Mouse (Mus musculus): ENCODE measurements around the gene Wdr13. TPM values are rescaled to one million over a fixed set of nuclear protein-coding genes. Genes with fewer than 3 reads are reported as not detected.
A peak's percentile ranks its signal among the peaks of the same experiment; 100 is the strongest.

Gene Wdr13
- polyA plus RNA-seq (2012; rRNA removed), result 90.6 and 127 TPM in 2 replicates
- 18.7 and 19.7 TPM in 2 replicates for polyA plus RNA-seq (2014; fragmentation: Nextera tagmentation; extraction: Ambion mirVana)

DNA sequence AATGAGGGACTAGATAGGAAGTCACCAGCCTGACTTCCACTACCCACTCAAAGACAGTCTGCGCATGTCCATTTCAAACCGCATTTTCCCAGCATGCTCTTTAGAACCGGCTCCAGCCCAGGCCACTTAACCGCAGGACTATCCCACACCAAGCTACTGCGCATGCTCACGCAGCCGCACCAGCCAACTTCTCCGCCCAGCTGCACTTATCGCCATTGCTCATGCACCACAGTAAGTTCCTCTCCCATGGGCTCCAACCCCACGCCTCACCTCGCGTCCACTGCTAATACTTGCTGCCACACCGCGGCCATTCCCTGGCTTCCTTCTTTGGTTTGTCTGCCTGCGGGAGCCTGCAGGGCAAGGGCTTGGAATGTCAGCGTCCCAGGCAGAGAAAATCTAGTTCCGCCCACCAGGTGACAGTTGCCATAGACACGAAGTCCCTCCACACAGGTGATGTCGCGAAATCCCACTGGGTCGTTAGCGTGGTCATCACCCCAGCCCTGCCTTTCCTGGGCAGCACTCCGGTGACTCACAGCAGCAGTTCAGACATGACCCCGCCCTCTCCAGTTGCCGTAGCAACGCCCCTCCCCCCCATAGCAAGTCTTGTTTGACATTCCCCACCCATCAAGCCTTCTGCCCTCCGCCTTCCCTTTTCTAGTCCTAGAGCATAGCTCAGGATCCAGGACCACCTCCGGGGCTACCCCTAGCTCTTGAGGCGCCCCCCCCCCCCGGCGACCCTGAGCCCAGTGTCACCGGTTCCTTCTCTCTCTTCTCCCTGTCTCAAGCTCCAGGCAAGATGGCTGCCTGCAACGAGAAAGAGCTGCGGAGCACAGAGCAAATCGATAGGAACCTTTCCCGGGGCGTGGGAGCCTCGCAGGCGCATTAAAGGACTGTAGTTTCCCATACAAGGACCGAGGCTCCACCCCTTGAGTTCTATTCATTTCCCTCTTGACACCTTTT, at the start of gene Wdr13:
Wdr13 (minus strand) TSS at position 876 of the 960 bp plus-strand sequence.
- Histone ChIP-seq H3K4me3 (replicated peaks; ENCODE audit: low read length) (peak within 1 kb of the TSS; percentile 52), H3K27ac (replicated peaks; ENCODE audit: low read depth, low read length) (peak within 1 kb of the TSS; percentile 83), H3K36me3 (ENCODE audit: control insufficient read depth, insufficient read depth, low read length) (0 out of 2 replicates have a peak, but pooled peaks cover 5% of the 10 kb centered on the region), H3K27me3 (ENCODE audit: control insufficient read depth, insufficient read depth, low read length) (no peaks in the 10 kb centered on the region), H3K9me3 (ENCODE audit: control insufficient read depth, low read length) (no peaks in the 10 kb centered on the region), H3K4me2 (replicated peaks; ENCODE audit: low read depth, low read length, severe bottlenecking) (peak within 1 kb of the TSS; percentile 53), H3K9ac (ENCODE audit: low read depth, low read length, severe bottlenecking) (peak within 1 kb of the TSS; percentile 51), H3K4me1 (ENCODE audit: control insufficient read depth, insufficient read depth, low read length) (no peaks in the 10 kb centered on the region)
- DNase-seq (ENCODE audit: low spot score) (peak; percentile 87), ATAC-seq (ENCODE audit: low FRiP score, low read depth) (peak; percentile 88)
- peak; percentile 22; the same call in 1 of the 2 replicates for TF ChIP-seq POLR2A (IDR thresholded peaks at IDR 0.05; ENCODE audit: borderline replicate concordance, extremely low read depth, insufficient read depth, insufficient read length)
- 18% methylated on average over 36 of the region's 40 CpGs for WGBS

DNA sequence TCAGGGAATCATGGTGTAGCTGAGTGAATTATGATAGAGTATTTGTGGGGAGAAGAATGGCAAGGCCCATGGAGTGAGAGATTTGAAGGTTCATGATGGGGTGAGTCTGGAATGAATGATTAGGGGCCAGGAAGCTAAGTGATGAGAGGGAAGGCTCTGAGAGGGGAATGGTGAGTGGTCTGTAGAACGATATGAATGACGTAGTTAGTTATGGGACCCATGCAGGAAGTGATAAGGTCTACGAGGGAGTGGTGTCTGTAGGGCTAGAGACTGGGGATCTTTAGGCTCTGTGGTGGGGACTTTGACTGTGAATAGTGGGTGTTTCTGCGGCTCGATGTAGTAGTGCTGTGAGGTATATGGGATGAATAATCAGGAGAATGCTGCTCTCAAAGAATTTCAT, 47.0 kb upstream of the Wdr13 start:
- H3K4me2 ChIP-seq (replicated peaks; ENCODE audit: low read depth, low read length, severe bottlenecking), result no peak overlapping the region
- H3K4me1 ChIP-seq (ENCODE audit: control insufficient read depth, insufficient read depth, low read length), result 0 out of 2 replicates have a peak, but pooled peaks cover 2% of the 10 kb centered on the region
- H3K9me3 ChIP-seq (ENCODE audit: control insufficient read depth, low read length), result no peaks in the 10 kb centered on the region
- no peak for TF ChIP-seq POLR2A (IDR thresholded peaks at IDR 0.05; ENCODE audit: borderline replicate concordance, extremely low read depth, insufficient read depth, insufficient read length)
- no peak for ATAC-seq (ENCODE audit: low FRiP score, low read depth)
- H3K4me3 ChIP-seq (replicated peaks; ENCODE audit: low read length), result no peak overlapping the region
- no peaks in the 10 kb centered on the region for H3K36me3 ChIP-seq (ENCODE audit: control insufficient read depth, insufficient read depth, low read length)
- no peak for DNase-seq (ENCODE audit: low spot score)
- WGBS, result 82% methylated on average over 5 of the region's 5 CpGs
- H3K9ac ChIP-seq (ENCODE audit: low read depth, low read length, severe bottlenecking), result no peak overlapping the region
- no peaks in the 10 kb centered on the region for H3K27me3 ChIP-seq (ENCODE audit: control insufficient read depth, insufficient read depth, low read length)
- no peak overlapping the region for H3K27ac ChIP-seq (replicated peaks; ENCODE audit: low read depth, low read length)

DNA sequence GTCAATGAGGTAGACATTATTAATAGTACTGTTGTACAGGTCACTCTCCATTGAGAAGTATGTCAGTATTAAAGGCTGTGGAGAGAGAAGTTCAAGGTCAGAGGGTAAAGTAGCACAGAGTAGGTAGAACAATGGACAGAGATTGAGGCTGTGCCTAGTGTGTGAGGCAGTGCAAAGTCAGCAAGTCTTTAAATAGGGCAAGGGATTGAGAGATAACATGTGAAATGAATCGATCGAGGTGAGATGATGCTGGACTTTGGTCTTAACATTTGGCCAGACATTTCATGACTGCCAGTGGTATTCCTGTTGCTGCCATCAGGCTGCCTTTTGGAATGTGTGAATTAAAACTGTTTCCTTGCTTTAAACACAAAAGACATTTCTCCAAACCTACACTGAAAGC, 46.2 kb upstream of the Wdr13 start:
- TF ChIP-seq POLR2A (IDR thresholded peaks at IDR 0.05; ENCODE audit: borderline replicate concordance, extremely low read depth, insufficient read depth, insufficient read length), result no peak
- Histone ChIP-seq H3K4me1 (ENCODE audit: control insufficient read depth, insufficient read depth, low read length) (0 out of 2 replicates have a peak, but pooled peaks cover 2% of the 10 kb centered on the region), H3K9me3 (ENCODE audit: control insufficient read depth, low read length) (no peaks in the 10 kb centered on the region), H3K27me3 (ENCODE audit: control insufficient read depth, insufficient read depth, low read length) (no peaks in the 10 kb centered on the region), H3K9ac (ENCODE audit: low read depth, low read length, severe bottlenecking) (no peak overlapping the region), H3K4me3 (replicated peaks; ENCODE audit: low read length) (no peak overlapping the region), H3K27ac (replicated peaks; ENCODE audit: low read depth, low read length) (no peak overlapping the region), H3K36me3 (ENCODE audit: control insufficient read depth, insufficient read depth, low read length) (no peaks in the 10 kb centered on the region), H3K4me2 (replicated peaks; ENCODE audit: low read depth, low read length, severe bottlenecking) (no peak overlapping the region)
- 95% methylated on average over 2 of the region's 2 CpGs for WGBS
- DNase-seq (ENCODE audit: low spot score), result no peak
- ATAC-seq (ENCODE audit: low FRiP score, low read depth), result no peak

DNA sequence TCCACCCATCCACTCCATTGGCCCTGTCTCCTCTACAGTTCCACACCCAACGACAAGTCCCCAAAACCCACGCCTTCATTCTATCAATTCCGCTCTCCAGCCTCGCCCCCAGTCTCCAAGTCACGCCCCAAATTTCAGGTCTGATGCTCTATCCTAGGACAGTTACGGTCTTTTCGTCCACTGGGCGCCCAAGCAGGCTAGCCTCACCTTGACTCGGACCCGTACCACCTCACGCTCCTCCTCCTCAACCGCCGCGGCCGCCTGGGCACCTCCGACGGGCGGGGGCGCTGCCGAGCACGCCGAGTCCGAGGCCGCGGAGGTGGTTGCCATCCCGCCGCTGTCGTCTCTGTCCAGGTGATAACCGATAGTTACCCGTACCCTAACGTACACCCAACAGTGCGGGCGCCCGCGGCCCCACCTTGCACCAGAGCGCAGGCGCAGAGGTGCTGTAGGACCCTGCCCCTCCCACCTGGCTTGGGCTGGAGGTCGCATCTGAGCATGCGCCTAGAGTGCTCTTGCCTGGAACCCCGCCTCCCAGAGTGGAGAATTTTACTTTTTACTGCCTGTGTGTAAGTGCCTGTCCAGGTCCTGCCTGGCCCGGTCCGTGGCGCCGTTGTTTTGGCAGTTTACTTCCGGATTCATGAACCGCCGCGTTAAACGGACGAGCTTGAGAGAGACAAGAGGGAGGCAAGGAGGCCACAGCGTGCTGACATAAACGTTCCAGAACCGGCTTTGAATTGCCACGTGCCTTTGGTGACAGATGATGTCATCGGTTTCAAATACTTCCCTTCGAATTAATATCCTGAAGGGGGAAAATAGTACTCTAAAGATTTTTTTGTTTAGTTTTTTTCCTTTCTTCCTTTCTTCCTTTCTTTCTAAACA, 43.1 kb upstream of the Wdr13 start, which contains the start of gene Tbc1d25:
Tbc1d25 (minus strand) TSS at position 678 of the 882 bp plus-strand sequence.
- ATAC-seq (ENCODE audit: low FRiP score, low read depth), result peak; percentile 96
- Histone ChIP-seq H3K9me3 (ENCODE audit: control insufficient read depth, low read length) (no peaks in the 10 kb centered on the region), H3K27ac (replicated peaks; ENCODE audit: low read depth, low read length) (peak within 1 kb of the TSS; percentile 61), H3K4me1 (ENCODE audit: control insufficient read depth, insufficient read depth, low read length) (0 out of 2 replicates have a peak, but pooled peaks cover 2% of the 10 kb centered on the region), H3K4me3 (replicated peaks; ENCODE audit: low read length) (peak within 1 kb of the TSS; percentile 58), H3K27me3 (ENCODE audit: control insufficient read depth, insufficient read depth, low read length) (no peaks in the 10 kb centered on the region), H3K36me3 (ENCODE audit: control insufficient read depth, insufficient read depth, low read length) (peaks cover 1% of the 10 kb centered on the region), H3K9ac (ENCODE audit: low read depth, low read length, severe bottlenecking) (peak within 1 kb of the TSS; percentile 59), H3K4me2 (replicated peaks; ENCODE audit: low read depth, low read length, severe bottlenecking) (peak within 1 kb of the TSS; percentile 45)
- WGBS, result 25% methylated on average over 53 of the region's 56 CpGs
- TF ChIP-seq POLR2A (IDR thresholded peaks at IDR 0.05; ENCODE audit: borderline replicate concordance, extremely low read depth, insufficient read depth, insufficient read length), result 0 out of 2 replicates have a peak, but pooled peaks have one; percentile 43
- DNase-seq (ENCODE audit: low spot score), result peak; percentile 88

DNA sequence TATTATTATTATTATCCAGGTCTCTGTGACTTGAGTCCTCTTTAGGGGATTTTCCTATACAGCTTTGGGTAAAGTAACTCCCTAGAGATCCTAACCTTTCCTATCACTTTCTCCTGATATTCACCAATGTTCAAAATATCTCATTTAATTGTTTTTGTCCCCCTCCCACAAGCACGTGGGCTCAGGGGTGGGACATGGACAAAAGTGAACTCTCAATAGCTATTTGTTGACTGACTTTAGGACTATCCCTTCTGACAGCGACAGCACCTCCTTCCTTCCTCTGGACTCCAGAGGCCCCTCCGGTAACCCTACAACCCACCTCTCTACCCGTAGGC, 42.4 kb upstream of the Wdr13 start:
- no peak for DNase-seq (ENCODE audit: low spot score)
- Histone ChIP-seq H3K9me3 (ENCODE audit: control insufficient read depth, low read length) (no peaks in the 10 kb centered on the region), H3K27me3 (ENCODE audit: control insufficient read depth, insufficient read depth, low read length) (no peaks in the 10 kb centered on the region), H3K4me1 (ENCODE audit: control insufficient read depth, insufficient read depth, low read length) (0 out of 2 replicates have a peak, but pooled peaks cover 2% of the 10 kb centered on the region), H3K36me3 (ENCODE audit: control insufficient read depth, insufficient read depth, low read length) (peaks cover 3% of the 10 kb centered on the region), H3K9ac (ENCODE audit: low read depth, low read length, severe bottlenecking) (peak overlapping the region; percentile 59), H3K4me3 (replicated peaks; ENCODE audit: low read length) (peak overlapping the region; percentile 58), H3K27ac (replicated peaks; ENCODE audit: low read depth, low read length) (no peak overlapping the region), H3K4me2 (replicated peaks; ENCODE audit: low read depth, low read length, severe bottlenecking) (peak overlapping the region; percentile 45)
- no peak for ATAC-seq (ENCODE audit: low FRiP score, low read depth)
- 24% methylated on average over 4 of the region's 4 CpGs for WGBS
- no peak for TF ChIP-seq POLR2A (IDR thresholded peaks at IDR 0.05; ENCODE audit: borderline replicate concordance, extremely low read depth, insufficient read depth, insufficient read length)
